Mouse (Mus musculus) ovary, postnatal 10 days (tissue): ENCODE results near the gene Eprs.
A peak's percentile ranks its signal among the peaks of the same experiment; 100 is the strongest.
"Not testable (repeated sequence)": the region's sequence is repeated elsewhere in the genome, so short reads cannot be mapped to it uniquely, and the experiment has no call there.

ENCODE experiments used
- DNase-seq: peaks from one replicate; pipeline ENCODE4 v3.0.0; 2022; ENCODE audit warnings: low spot score

Gene Eprs

GRCm38 (mm10) chr1:185362677-185363520 lies at the start of gene Eprs:
Eprs (plus strand) TSS chr1:185363044.
- DNase-seq, result peak; percentile 95

DNA sequence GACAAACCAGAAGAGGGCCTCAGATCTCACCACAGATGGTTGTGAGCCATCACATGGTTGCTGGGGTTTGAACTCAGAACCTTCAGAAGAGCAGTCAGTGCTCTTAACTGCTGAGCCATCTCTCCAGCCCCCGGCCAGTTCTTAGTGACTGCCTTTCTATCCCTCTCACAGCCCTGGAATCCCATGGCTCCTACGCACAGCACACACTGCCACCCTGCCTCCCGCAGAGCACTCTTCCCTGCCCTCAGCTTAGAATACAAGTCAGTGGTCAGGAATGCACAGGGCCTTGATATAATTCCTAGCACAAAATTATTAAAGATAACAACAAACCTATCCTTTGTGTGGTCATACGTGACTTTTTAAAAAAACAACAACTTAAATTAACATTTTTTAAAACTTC lies 48.3 kb upstream of the Eprs start:
- DNase-seq, result no peak

GRCm38 (mm10) chr1:185315846-185316568 lies 46.8 kb upstream of the Eprs start:
- no peak for DNase-seq

DNA sequence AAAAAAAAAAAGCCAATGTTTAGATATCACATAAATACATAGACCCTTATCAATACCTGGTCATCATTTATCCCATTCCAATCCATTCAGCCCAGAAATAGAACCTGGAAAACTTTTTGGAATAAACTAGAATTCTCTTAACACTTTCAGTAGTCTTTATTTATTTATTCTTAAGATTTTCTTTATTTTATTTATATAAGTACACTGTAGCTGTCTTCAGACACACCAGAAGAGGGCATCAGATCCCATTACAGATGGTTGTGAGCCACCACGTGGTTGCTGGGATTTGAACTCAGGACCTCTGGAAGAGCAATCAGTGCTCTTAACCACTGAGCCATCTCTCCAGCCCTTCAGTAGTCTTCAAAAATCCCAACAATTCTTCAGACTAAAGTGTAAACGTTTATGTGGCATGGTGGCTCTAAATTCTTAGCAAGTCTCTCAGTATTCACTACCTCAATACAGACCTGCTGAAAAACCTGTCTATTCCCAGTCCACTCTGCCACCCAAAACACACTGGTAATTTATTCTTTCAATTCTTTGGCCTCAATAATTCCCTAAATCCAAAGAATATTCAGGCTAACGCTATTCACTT lies 35.0 kb upstream of the Eprs start:
- DNase-seq, result not testable (repeated sequence)

GRCm38 (mm10) chr1:185328721-185329610 lies 33.9 kb upstream of the Eprs start, which contains the start of gene Iars2:
Iars2 (minus strand) TSS chr1:185329396.
- peak; percentile 86 for DNase-seq

- DNase-seq, result no peak
Observed at GRCm38 (mm10) chr1:185329851-185330250, 33.0 kb upstream of the Eprs start.

DNA sequence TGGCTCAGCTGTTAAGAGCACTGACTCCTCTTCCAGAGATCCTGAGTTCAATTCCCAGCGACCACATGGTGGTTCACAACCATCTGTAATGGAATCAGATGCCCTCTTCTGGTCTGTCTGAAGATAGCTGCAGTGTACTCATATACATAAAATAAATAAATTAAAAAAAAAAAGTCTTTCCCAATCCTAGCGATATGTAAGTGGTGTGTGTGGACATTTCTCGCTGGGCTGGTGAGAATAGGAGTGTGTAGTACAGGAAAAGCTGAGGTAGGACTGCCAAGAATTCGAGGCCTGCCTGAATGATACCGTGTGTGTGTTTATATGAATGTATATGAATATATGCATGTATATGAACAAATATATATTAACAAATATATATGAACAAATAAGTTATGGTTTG lies 31.5 kb upstream of the Eprs start:
- no peak for DNase-seq

- peak; percentile 71 for DNase-seq
Observed at GRCm38 (mm10) chr1:185331983-185332430, 30.8 kb upstream of the Eprs start, which contains the start of gene Bpnt1. Bpnt1 (plus strand) TSS chr1:185332149.

GRCm38 (mm10) chr1:185333651-185334050 lies 29.2 kb upstream of the Eprs start:
- DNase-seq, result no peak

DNA sequence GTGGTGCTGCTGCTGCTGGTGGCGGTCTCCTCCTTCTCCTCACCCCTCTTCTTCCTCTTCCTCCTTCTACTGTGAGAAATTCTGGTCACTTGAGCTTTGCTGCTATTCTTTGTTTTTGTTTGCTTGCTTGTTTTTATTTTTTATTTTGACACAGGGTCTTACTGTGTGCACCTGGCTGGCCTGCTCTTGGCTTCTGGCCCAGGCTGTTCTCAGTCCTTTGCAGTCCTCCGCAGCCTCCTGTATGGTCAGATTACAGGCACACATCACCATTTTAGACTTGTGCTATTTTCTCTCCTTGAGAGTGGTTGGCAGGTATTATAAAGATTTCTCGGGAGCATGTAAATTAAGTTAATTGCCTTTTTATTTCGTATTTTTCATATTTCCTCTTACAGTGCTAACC lies 28.7 kb upstream of the Eprs start:
- no peak for DNase-seq

GRCm38 (mm10) chr1:185335231-185335765 lies 27.5 kb upstream of the Eprs start:
- no peak for DNase-seq

- no peak for DNase-seq
Observed at GRCm38 (mm10) chr1:185336535-185336934, 26.3 kb upstream of the Eprs start.

DNA sequence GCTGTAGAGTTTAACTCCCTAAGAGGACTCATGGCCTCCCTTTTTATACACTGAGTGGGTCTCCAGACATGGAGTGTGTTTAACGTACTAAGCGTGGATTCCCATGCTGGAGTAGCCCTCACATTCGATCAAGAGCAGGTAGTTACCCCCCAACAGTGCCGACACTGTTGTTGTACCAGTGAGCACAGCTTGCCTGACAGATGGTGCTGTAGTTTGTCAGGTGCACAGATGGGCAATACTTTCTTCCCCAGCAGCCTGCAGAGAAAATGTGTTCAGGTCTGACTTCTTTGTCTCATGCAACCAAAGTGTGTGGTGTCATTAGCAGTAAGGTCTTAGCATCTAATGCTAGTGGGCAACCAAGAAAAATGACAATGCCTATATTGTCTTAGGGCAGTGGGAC lies 20.4 kb upstream of the Eprs start:
- no peak for DNase-seq

GRCm38 (mm10) chr1:185343422-185343821 lies 19.4 kb upstream of the Eprs start:
- DNase-seq, result no peak

- no peak for DNase-seq
Observed at GRCm38 (mm10) chr1:185346188-185346587, 16.7 kb upstream of the Eprs start.

DNA sequence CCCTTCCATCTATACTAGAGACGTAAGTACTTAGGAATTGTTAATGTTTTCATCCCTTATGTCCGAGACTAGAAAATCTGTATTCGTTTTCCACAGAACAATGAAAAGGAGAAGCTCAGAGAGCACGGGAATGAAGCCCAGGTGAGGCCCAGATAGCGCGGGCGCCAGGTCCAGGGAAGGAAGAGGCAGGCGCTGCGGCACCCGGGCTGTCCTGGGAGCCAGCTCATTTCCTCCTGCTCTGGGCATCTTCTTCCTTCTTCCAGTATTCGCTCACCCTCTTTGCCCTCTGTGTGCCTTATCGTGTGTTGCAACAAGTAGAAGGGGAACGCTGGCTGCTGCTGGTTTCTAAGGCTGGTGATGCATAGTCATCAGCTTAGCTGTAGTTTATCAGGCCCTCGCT lies 13.1 kb upstream of the Eprs start:
- no peak for DNase-seq

DNA sequence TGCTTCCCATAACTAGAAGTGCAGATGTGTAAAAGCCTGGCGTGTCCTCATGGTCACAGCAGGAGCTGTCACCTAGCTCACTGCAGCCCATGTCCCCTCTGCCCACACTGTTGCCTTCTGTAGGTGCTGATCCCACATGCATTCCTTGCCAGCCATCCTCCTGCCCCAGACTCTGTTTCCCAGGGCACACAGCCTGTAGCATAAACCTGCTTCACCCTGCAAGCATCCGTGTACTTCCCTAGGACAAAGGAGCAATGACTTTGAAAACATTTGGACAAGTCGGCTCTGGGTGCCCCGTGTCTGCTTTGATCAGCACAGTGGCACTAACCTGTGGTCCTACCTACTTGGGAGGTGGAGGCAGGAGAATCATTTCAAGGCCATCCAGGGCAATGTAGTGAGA lies 12.2 kb upstream of the Eprs start:
- DNase-seq, result no peak

- DNase-seq, result no peak
Observed at GRCm38 (mm10) chr1:185352151-185352550, 10.7 kb upstream of the Eprs start.

DNA sequence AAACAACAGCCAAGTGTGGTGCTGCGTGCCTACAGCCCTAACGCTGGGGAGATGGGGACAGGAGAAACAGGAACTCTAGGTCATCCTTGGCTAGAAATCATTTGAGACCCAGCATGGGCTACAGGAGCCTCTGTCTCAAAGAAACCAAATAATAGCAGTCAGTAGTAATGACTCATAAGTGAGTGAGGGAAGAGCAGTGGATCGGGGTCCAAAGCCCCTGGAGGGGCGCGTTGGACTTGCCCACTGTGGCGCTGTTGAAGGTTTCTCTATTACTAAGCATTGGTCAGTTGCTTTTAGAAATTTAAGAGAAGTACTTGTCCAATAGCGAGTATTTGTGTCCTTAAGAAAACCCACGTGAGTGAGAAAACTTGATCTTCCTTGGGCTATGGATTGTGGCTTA lies 9.5 kb upstream of the Eprs start:
- DNase-seq, result no peak

DNA sequence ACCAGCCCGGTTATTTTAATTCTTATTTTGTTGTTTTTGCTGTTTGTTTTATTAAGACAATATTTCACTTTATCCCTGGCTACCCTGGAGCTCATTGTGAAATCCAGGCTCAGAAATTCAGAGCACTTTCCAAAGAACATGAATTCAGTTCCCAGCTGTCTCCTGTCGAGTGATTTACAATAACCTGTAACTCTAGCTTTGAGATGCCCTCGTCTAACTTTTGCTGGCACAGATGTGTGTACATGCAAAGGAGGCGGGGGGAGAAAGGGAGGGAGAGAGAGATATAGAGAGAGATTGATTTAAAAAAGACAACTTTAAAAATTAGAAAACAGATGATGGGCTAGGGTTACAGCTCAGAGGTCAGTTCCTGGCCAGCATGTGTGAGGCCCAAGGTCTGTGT lies 8.1 kb upstream of the Eprs start:
- DNase-seq, result no peak

DNA sequence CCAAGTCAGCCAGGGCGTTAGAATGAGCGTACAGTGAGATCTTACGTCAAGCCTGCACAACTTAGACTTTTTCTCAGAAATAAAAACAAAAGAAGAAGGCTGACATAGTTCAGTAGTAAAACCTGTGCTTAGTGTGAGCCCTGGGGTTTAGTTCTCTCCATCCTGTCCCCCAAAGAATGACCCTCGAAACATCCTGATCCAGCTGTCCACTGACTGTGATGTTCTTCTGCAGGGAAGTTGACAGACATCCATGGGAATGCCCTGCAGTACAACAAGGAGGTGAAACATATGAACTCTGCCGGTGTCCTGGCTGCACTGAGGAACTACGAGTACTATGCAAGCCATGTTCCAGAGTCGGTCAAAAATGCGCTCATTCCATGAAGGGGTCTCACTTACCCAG lies 6.6 kb upstream of the Eprs start:
- no peak for DNase-seq
